Mouse (Mus musculus) thymus, postnatal 25 days (tissue): ENCODE data around the gene Crybb1.

Experiments used
- DNase-seq: peaks from one replicate; pipeline ENCODE4 v3.0.0; 2022

Gene Crybb1

DNA sequence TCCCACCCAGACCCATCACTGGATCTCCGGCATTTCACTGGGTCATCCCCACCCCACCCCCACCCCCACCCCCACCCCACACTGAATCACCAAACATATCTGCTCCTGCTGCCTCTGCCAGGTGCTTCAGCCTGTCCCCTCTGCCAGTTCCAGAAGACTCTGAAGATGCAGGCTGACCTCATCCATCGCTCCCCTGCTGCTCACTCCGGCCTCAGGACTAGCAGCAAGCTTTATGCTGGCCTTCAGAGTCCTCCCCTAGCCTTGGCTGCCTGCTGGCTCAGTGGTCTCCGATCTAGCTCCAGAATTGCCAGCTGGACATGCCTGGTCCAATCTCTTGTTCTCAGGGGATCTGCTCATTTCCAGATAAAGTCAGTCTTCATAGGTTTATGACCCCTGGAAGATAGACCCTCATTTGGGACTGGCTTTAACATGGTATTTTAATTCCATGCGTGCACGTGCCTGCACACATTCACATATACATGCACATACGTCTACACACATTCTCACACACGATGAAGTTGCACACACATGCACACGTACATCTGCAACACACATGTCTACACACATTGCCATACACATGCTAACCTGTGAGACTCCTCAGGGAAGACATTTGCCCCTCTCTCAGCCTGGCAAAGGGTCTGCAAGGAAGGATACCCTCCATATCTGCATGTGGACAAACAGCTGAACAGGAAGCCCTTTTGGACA, 17.6 kb upstream of the Crybb1 start:
- no peak for DNase-seq

DNA sequence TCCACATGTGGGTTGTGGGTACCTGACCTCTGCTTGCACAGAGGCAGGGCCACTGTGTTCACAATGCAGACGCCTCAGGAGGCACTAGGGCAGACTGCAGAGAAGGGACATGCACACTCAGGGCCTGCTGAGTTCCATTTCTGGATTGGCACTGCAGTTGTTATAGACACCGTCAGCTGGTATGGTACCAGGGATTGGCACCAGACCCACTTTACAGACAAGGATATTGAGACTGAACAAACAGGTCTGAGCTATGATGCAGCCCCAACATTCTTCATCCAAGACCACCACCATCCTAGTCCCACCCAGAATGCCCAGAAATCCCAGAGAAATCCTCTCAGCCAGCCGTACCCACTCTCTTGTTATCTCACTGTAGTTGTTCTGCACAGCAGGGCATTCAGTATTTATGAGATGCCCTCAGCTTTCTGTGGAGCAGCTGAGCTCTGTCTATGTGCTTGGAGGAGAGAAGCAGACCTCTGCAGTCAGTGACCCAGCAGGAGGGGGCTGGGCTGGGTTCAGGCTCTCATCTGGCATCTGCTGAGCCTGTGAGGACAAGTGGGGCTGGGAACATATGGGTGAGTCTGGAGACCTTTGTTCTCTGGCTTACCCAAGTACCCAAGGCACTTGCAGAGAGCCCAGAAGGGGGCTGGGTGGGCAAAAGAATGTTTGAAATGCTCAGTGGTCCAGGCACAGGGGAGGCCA, 16.7 kb upstream of the Crybb1 start:
- no peak for DNase-seq

DNA sequence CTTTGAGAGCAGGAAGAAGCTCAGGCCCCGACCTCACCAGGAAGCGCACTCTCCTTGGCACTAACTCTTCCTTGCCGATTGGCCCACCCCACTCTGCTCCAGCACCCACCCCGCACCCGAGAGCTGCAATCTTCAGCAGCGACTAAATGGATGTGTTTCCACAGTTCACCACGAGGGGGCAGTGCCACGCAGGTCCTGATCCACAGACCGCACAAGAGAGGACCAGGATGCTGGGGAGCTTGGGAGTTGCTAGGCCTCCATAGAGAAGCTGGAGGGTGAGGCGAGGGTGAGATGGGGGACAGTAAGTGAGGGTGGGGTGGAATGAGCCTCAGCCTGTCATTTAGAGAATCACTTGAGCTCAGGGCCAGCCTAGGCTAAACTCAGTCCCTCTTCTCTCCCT, 14.9 kb upstream of the Crybb1 start:
- DNase-seq: peak; percentile 89

DNA sequence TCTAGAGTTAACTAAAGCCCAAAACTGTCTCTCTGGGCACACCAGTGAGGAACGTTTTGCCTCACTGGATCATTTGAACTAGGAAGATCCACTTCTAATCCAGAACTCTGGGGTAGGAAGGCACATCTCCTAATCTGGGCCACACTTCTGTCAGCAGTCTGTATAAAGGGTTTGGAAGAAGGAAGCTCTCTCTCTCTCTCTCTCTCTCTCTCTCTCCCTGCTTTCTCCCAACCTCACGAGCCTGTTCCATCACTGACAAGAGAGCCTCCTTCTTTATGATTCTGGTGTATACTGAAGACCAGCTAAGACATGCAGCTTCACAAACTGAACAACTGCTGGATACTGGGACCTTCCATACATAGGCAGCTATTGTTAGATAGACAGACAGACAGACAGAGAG, 13.8 kb upstream of the Crybb1 start:
- no peak for DNase-seq

DNA sequence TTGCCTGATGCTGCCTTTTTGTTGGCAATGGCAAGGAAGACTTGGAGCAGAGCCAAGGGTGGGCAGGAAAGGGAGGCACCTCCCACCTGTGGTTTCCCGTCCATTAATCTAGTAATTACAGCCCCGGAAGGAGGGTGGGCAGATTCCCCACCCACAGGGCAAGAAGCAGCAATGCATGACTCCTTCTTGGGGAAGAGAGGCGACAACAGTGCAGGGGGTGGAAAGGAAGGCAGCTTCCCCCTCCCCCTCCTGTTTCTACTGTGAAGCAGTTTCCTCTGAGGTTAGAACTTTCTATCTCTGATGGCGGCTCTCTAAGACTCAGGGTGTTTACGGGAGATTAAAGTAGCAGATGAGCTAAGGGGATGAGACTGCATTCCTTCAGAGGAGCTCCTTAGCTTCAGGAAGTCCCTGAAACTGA, 13.2 kb upstream of the Crybb1 start:
- DNase-seq: peak; percentile 31

DNA sequence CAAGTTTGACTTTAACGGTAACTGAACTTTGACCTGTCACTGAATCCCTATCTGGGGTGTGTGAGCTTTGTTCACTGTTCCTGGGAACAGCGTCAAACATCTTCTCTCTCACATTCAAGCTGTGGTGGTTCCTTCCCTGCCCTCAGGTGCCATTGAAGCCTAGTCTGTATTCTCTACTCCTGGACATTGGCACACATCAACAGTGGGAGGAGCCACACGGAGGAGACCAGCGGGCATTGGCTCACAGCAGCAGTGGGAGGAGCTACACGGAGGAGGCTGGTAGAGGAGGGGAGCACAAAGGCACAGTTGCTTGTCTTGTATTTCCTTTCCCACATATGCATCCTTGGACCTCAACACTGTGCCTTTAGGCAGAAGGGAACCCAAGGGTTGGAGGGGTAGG, 12.6 kb upstream of the Crybb1 start:
- no peak for DNase-seq

DNA sequence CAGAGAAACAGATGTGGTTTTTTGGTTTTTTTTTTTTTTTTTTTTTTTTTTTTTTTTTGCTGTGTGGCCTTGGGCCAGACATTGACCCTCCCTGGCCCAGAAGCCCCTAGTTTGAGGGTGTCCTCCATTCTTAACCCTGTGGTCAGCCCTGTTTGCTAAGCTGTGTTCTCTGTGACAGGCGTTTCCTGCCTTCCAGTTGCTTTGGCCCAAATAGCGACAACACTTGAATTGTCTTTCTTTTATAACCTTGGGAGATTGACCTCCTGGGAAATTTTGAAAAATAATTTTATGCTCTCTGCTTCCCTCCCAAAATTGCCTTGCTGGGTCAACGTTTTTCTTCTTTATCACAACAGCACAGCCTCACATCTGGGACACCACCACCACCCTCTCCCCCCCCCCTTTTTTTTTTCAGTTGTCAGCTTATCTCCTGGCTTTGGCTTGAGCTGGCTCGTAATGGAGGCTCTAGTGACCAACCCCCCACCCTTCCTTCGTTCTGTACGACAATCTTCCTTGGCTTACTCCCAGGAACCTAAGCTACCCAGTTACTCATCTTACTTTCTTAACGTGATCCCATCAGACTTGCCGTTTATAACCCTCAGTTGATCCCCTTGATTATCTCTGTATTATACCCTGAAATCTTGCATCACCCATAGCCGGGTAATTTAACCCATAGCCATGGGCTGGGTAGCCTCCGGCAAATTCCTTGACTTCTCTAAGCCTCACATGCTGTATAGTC, 11.9 kb upstream of the Crybb1 start:
- no peak for DNase-seq

DNA sequence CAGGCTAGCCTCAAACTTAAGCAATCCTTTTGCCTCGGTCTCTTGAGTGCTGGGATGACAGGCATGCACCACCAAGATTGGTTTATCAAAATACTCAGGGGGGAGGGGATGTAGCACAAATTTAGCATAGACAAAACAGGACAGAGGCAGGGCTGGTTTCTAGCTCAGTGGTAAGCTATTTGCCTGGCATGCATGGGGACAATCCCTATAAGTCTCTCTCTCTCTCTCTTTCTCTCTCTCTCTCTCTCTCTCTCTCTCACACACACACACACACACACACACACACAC, 11.4 kb upstream of the Crybb1 start:
- DNase-seq: no peak

DNA sequence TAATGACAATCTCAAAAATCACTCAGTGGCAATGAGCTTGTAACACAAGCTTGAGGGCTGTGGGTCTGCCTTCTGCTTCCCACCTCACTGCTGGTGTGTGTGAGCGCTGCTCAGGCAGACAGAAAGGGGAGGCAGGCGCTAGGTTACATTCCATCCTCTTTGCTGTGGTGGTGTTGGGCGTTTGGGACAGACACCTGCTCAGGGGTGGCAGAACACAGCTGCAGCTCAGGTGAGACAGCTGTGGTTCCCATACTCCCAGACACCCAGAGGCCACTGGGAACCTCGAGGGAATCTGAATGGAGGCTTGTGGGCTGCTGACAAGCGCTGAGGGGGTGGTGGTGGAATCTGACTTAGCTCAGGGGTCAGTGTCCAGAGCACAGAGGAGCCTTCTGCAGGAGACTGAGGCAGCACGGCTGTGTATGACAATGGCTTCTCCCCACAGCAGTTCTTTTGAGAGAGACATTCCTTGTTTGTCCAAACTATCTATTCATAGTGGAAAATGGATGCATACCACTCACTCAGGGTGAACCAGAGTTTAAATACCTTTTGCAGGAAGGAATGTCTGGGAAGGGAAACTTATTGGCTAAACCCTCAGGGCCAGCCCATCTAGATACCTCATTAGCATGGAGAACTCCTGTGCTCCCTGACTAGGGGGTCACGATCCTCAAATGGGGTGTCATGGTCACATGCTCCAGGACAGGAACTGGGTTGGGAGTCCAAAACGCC, 10.6 kb upstream of the Crybb1 start:
- DNase-seq: no peak

DNA sequence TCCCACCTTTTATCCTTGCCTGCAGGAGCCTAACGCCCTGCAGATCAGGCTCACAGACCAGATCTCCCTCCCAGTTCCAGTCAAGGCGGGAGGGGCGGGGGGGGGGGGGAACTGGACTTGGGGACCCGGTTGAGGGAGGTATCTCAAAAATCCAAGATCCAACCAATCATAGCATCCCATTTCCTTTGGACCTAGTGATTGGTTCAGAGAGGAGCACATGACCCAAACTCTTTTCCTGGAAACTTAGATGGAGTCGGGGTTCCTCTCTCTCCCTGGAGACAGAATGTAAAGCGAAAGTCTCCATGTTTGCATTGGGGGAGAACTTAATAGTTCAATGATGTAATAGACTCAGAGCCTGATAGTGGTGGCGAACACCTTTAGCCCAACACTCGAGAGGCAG, 8.2 kb upstream of the Crybb1 start:
- DNase-seq: no peak

DNA sequence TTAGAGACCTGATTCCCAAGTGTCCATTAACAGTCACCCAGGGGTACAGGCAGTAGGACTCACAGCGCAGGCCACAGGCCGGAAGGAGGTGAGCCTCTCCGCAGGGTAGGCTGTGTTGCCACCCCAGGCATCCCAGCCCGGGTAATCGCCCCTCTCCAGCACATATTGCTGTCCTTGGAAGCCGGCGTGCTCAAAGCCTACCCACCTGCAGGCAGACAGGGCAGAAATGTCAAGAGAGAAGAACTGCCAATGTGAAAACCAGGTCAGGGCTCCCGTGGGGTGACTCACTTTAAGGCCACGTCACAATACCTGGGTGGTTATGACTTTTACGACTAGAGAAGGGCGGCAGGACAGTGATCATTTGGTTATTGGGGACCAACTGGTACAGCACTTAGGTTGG, 6.5 kb upstream of the Crybb1 start:
- DNase-seq: no peak

DNA sequence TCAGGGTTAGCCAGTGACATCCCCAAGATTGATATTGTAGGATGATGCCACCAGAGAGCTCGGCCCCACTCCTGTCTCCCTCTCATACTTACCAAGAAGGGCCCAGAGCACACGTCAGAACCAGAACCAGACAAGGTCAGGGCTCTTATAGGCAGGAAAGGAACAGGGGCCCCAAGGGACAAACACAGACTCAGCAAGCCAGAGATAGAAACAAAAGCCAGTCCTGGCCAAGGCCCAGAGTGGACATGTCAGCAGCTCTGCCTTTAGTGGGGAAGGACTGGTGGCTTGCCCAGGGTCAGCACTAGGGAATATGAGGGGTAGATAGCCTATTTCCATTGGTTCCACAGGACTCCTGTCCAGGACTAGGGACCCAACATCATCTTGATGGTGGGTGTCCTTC, 3.2 kb upstream of the Crybb1 start, which contains the start of gene Cryba4:
Gene Cryba4, minus strand, starts transcription at position 119 of the 400 bp plus-strand sequence.
- DNase-seq: no peak

DNA sequence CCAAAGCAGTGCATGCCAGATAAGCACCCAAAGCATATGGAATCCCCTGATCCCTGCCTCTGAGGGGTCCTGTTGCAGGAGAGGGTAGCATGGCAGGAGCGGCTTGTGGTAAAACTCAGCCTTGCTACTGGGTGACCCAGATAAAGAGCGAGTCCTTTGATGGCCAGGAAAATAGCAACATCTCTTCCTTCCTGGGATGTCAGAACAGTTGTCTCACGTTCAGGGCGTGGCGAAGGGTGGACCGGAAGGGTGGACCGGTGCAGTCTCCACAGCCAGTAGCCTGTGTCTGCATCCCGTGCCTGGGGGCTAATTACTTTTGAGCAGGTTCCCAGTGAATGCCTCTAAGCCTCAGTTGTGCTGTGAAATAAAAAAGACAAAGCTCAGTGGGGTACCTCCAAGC, 2.4 kb upstream of the Crybb1 start:
- no peak for DNase-seq

DNA sequence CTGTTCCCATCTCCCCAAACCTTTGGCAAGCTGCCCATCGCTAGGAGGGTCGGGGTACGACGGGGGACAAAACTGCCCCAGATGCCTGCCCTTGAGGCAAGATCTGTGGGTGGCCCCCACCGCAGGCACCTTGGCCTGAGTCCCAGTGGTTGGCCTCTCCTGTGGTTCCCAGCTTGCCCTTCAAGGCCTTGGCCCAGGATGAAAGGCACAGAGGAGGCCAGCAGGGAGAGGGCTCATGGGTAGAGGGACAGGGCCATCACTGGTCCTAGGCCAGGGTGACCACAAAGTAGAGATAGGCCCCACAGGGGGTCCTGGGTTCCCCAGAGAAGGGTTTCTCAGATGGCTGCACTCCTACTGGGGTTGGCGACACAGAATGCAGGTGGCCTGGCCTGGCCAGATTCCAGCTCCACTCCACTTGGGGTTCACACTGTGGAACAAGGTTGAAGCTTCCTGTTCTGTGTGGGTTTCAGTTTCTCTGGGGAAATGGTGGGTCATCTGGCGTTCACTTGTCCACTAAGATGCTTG, 1.3 kb upstream of the Crybb1 start:
- DNase-seq: no peak

DNA sequence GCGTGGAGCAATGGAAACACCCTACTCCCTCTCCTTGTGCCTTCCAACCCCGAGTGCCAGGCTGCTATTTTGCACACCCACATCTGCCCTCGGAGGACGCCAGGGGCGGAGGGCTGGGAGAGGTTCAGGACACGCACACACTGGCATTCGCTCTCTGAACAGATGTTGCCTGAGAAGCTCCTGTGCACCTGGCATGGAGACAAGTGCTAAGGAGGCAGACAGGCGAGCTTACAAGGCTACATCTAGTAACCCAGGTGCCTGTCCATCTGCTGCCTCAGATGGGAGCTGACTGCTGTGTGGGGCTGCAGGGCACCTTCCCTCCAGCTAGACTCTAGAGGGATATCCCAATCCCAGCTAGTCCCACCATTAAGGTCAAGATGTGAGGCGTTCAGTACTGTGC, 842 bp downstream of the Crybb1 start:
- no peak for DNase-seq

DNA sequence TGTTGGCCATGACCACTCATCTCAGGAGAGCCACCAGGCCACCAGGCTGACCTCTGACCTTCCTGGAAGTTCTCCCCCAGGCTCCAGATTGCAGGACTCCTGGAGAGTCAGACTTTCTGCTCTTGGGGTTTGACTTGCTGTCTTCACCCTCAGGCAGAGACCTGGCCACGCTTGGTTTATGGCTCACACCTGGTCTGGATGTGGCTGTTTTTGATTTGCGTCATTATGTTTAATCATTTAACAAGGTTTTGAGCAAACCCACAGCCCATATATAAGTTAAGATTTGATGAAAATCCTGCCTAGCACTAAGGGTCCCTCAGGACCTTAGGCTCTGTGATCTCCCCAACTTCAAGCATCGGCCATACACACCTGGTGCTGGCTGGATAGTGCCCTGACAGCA, 2.3 kb downstream of the Crybb1 start:
- DNase-seq: no peak

DNA sequence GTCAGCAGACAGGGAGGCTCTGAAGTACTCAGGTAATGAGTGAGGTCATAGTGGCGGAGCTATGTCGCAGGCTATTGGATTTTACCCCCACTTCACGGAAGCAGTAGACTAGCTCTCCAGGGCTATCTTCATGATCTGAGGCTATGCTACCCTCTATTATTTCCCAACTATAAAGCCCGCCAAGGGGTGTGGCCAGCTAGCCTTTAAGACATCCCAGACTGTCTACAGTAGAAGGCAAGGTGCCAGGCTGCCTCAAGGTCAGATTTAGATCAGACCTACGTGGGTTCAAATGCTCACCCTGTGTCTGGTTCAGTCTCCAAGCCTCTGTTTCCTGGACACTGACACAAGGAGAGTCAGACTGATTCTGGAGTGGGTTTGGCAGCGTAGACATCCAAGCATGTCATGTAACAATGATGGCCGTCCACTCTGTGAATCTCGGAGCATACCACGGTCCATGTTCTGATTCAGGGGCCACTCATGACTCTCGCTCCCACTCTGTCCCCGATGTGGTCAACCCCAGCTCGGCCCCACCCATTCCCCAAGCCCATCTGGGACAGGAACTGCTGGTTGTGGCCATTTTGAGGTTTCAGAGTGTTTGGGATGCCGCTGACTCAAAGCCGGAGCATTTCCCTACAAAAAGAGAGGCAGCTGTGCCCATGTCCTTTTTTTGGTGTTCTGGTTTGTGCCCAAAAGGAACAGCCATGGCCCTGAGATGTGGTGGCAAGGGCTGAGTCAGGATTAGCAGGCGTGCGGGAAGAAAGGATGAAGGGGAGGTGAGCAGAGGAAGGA, 4.4 kb downstream of the Crybb1 start:
- DNase-seq: no peak

DNA sequence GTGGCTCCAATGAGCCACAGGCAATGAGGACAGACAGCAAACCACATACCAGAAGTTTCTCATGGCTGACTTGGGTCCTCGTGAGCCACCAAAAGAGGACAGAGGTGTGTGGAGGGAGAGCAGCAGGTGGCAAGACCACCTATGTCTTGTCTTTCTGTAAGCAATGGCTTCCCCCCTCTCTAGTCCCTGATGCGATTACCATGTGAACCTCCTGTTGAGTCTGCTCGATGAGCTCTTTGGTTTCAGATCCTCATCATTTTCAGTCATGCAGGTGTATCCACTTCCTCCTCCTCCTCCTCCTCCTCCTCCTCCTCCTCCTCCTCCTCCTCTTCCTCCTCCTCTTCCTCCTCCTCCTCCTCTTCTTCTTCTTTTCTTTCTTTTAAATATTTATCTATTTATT, 5.2 kb downstream of the Crybb1 start:
- DNase-seq: no peak

DNA sequence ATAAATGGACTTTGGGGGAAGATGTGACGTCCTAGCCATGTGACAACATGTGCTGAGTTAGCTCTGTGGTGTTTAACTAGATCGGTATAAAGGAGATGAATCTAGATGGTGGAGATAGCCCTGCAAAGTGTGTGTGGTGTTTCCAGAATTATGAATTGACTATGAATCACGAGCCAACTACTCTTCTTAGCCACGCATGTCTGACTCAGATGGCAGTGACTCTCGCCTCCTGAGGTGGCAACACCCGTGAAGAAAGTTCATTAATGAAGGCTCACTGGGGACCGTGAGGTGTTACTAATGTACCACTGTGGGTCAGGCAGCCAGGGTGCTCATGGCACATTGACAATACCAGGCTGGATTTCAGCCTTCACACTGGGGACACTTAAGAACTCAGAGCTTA, 8.5 kb downstream of the Crybb1 start:
- no peak for DNase-seq

DNA sequence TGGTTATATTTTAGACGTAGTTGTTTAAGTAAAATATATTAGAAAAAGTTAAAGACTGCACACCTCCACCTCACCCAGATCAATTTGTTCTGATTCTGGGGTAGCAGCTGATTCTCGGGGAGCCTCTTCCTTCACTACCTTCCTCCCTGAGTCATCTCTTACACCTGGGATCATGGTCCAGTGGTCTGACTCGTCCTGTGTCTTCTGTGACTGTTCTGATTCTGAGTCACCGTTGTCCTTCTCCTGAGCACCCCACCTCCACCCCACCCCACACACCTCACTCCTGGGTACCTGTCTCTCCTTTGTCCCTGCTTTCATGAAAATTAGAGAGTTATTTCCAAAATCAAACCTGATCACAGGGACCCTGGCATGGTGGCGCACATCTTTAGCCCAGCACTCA, 9.5 kb downstream of the Crybb1 start:
- DNase-seq: no peak

DNA sequence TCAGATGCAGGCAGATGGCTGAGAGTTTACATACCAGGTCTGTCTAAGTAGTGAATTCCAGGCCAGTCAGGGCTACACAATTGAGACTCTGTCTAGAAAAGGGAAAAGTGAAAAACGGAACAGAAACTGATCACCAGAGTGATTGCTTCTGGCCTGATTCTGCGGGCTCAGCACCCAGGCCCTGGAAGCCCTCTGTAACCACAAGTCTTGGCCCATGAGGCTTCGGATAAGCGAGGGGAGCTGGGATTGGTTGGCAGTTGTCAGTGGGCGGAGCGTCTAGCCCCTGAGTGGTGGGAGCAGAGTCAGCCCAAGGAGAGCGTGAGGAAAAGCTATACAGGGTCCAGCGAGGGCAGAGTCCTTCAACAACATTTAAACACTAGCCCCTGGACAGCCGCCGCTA, 9.9 kb downstream of the Crybb1 start:
- no peak for DNase-seq

DNA sequence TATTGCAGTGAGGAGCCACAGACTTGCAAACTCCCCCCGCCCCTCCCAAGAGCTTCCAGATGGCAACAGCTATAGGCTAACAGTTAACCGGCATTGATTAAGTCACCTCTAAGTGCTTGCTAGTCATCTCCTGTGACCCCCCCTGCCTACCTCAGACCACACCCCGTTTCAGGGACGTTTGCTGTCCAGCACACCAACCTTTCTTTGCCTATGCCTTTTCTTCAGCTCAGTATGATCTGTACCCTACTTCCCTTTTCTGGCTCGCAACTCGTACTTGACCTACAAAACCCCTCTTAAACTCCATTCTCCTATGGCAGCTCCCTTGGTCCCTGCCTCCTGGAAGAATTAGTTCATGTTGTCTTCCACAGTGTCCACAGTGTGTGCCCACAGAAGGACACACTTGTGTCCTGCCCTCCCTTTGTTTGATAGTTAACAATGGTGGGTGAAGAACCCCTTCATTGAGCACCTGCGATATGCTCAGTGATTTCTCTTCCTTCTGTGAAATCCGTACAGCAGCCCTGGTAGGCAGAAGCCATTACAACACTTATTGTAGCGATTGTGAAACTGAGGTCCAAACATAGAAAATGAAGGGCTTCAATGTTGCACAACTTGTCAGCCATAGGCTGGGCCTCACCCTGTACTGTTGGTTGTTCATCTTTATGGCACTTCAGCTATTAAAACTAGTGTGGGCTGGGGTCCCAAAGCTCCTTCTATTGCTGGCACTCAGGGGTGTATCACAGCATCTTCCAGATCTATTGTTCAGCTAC, 10.6 kb downstream of the Crybb1 start:
- DNase-seq: no peak
